Comparison of ENCODE assay signal across 9 mouse cellular contexts in genomic region chr13:25269039-25269438, GRCm38 (mm10). TPM values are rescaled to one million over a fixed set of nuclear protein-coding genes. Genes with fewer than 3 reads are reported as not detected.
A peak's percentile ranks its signal among the peaks of the same experiment; 100 is the strongest.
DNase-seq lines count a peak whose midpoint lies in the region; ATAC-seq and TF ChIP-seq lines count a peak whose summit lies in the region.
"Had no signal": no experiment of that assay in that cellular context is flagged by ENCODE, and none has a peak within 500 bp of the region (broad histone marks: within the 10 kb centered on the region; RNA-seq: fewer than 3 reads in every experiment).

No protein-coding gene starts in this region.

- WGBS in embryonic facial prominence, embryonic 12.5 days, result 1% methylated on average over 2 of the region's 2 CpGs
- 19% methylated on average over 2 of the region's 2 CpGs for WGBS in hindbrain, embryonic 16.5 days
- WGBS in liver, postnatal 0 days (ENCODE audit: insufficient replicate concordance), result 19% methylated on average over 2 of the region's 2 CpGs
- WGBS in olfactory bulb, adult 2 months, result 8% methylated on average over 2 of the region's 2 CpGs

- peak overlapping the region; percentile 87 for H3K4me2 ChIP-seq in embryonic facial prominence, embryonic 12.5 days (replicated peaks)
- H3K4me2 ChIP-seq in hindbrain, embryonic 16.5 days (ENCODE audit: low read length), result peak overlapping the region; percentile 60
- H3K4me2 ChIP-seq in liver, postnatal 0 days (ENCODE audit: low read depth, low read length), result no peak overlapping the region

- ATAC-seq in embryonic facial prominence, embryonic 12.5 days (ENCODE audit: insufficient number of reproducible peaks, insufficient read depth, low FRiP score, low TSS enrichment), result 0 out of 2 replicates have a peak, but pooled peaks have one; percentile 60
- ATAC-seq in hindbrain, embryonic 16.5 days, result no peak
- no peak for ATAC-seq in liver, postnatal 0 days

- peaks cover 8% of the 10 kb centered on the region; the same call in 1 of the 2 replicates for H3K4me1 ChIP-seq in embryonic facial prominence, embryonic 12.5 days
- H3K4me1 ChIP-seq in hindbrain, embryonic 16.5 days (ENCODE audit: control insufficient read depth, insufficient read depth, low read depth, low read length), result peaks cover 6% of the 10 kb centered on the region
- peaks cover 4% of the 10 kb centered on the region; the same call in 1 of the 2 replicates for H3K4me1 ChIP-seq in liver, postnatal 0 days (ENCODE audit: insufficient read depth)
- H3K4me1 ChIP-seq in olfactory bulb, adult 2 months (ENCODE audit: control insufficient read depth, insufficient read depth, low read length), result peaks cover 3% of the 10 kb centered on the region; the same call in 1 of the 2 replicates

- H3K9me3 ChIP-seq in embryonic facial prominence, embryonic 12.5 days, result no peaks in the 10 kb centered on the region
- H3K9me3 ChIP-seq in hindbrain, embryonic 16.5 days (ENCODE audit: control insufficient read depth, low read length), result no peaks in the 10 kb centered on the region
- no peaks in the 10 kb centered on the region for H3K9me3 ChIP-seq in liver, postnatal 0 days (ENCODE audit: low read length)
- H3K9me3 ChIP-seq: megakaryocyte, embryonic 14.5 days had no signal

- DNase-seq in layer of hippocampus, adult 9-11 months, result peak; percentile 13
- DNase-seq in layer of hippocampus, adult 11-12 months (ENCODE audit: low spot score), result no peak
- peak; percentile 68 for DNase-seq in adrenal gland, postnatal 25 days
- peak; percentile 52 for DNase-seq in liver, postnatal 0 days
- no peak for DNase-seq in spleen, adult 12 weeks (ENCODE audit: low spot score)

- TF ChIP-seq POLR2A in olfactory bulb, adult 2 months (IDR thresholded peaks at IDR 0.05; ENCODE audit: insufficient read depth, low read depth, low read length), result no peak

- no peak overlapping the region for H3K9ac ChIP-seq in embryonic facial prominence, embryonic 12.5 days
- no peak overlapping the region for H3K9ac ChIP-seq in hindbrain, embryonic 16.5 days (ENCODE audit: low read depth, low read length)
- H3K9ac ChIP-seq in liver, postnatal 0 days (replicated peaks), result no peak overlapping the region

- H3K4me3 ChIP-seq in embryonic facial prominence, embryonic 12.5 days, result peak overlapping the region; percentile 39; the same call in 1 of the 2 replicates
- peak overlapping the region; percentile 55 for H3K4me3 ChIP-seq in hindbrain, embryonic 16.5 days (ENCODE audit: low read length)
- no peak overlapping the region for H3K4me3 ChIP-seq in liver, postnatal 0 days (ENCODE audit: low read depth, low read length)
- H3K4me3 ChIP-seq in olfactory bulb, adult 2 months (ENCODE audit: insufficient read depth, low read depth, low read length), result peak overlapping the region; percentile 42

- TF ChIP-seq CTCF in liver, postnatal 0 days (IDR thresholded peaks at IDR 0.05; ENCODE audit: low read depth), result no peak
- no peak for TF ChIP-seq CTCF in olfactory bulb, adult 2 months (IDR thresholded peaks at IDR 0.05; ENCODE audit: insufficient read depth, low read depth, low read length)

- no peaks in the 10 kb centered on the region for H3K36me3 ChIP-seq in embryonic facial prominence, embryonic 12.5 days
- no peaks in the 10 kb centered on the region for H3K36me3 ChIP-seq in hindbrain, embryonic 16.5 days (ENCODE audit: control insufficient read depth, insufficient read depth, low read length)
- H3K36me3 ChIP-seq in liver, postnatal 0 days (replicated peaks; ENCODE audit: insufficient read depth, low read length), result no peaks in the 10 kb centered on the region

- H3K27me3 ChIP-seq in embryonic facial prominence, embryonic 12.5 days, result no peaks in the 10 kb centered on the region
- H3K27me3 ChIP-seq in hindbrain, embryonic 16.5 days (replicated peaks; ENCODE audit: control insufficient read depth, insufficient read depth, low read length), result no peaks in the 10 kb centered on the region
- H3K27me3 ChIP-seq in liver, postnatal 0 days (ENCODE audit: insufficient read depth, low read length), result no peaks in the 10 kb centered on the region; the same call in 1 of the 2 replicates

- no peak overlapping the region for H3K27ac ChIP-seq in embryonic facial prominence, embryonic 12.5 days
- no peak overlapping the region for H3K27ac ChIP-seq in hindbrain, embryonic 16.5 days (ENCODE audit: low read depth, low read length)
- no peak overlapping the region for H3K27ac ChIP-seq in liver, postnatal 0 days (ENCODE audit: low read depth)
- peak overlapping the region; percentile 47 for H3K27ac ChIP-seq in olfactory bulb, adult 2 months (ENCODE audit: insufficient read depth, low read depth, low read length)

- no peak for TF ChIP-seq EP300 in liver, postnatal 0 days (IDR thresholded peaks at IDR 0.05; ENCODE audit: low read depth)

RNA-seq across cellular contexts. Expression of gene Nrsn1, which starts 1.3 kb away (rescaled TPM):
- total RNA-seq in adrenal gland, postnatal 25 days (2021), result 2.0 and 4.5 TPM in 2 replicates
- 5.9 and 7.3 TPM in 2 replicates for polyA plus RNA-seq in embryonic facial prominence, embryonic 12.5 days (2016; fragmentation: Nextera tagmentation; extraction: Ambion mirVana)
- 80.7 and 81.0 TPM in 2 replicates for polyA plus RNA-seq in hindbrain, embryonic 16.5 days (2015; fragmentation: Nextera tagmentation; extraction: Ambion mirVana)
- not detected in 2 replicates for polyA plus RNA-seq in liver, postnatal 0 days (2015; fragmentation: Nextera tagmentation; extraction: Ambion mirVana)
- 162 TPM in 1 of 2 replicates, not detected in the other for polyA plus RNA-seq in olfactory bulb, adult 2 months (2012; ENCODE audit: insufficient read depth, insufficient read length, low replicate concordance, missing spikeins)

Comparison
In these comparisons a context has a peak if more than half of its experiments do, and no peak if none do; other contexts are left out.
1. DNase-seq: peak in layer of hippocampus, adult 9-11 months (single experiment), adrenal gland, postnatal 25 days (single experiment) and liver, postnatal 0 days (single experiment); none in layer of hippocampus, adult 11-12 months (single experiment) and spleen, adult 12 weeks (single experiment).